Mouse (Mus musculus): ENCODE measurements around the gene Bach2. TPM values are rescaled to one million over a fixed set of nuclear protein-coding genes. Genes with fewer than 3 reads are reported as not detected.

Bach2 gene
- polyA plus RNA-seq, 1 experiment: 18.7 TPM

GRCm38 (mm10) chr4:32286405-32286804 lies 47.8 kb downstream of the Bach2 start:
- no peak overlapping the region for H3K9ac ChIP-seq (ENCODE audit: low read depth, poor library complexity, severe bottlenecking)
- H3K36me3 ChIP-seq (ENCODE audit: control insufficient read depth, insufficient read depth, low read length, poor library complexity, severe bottlenecking): no peaks in the 10 kb centered on the region
- H3K4me3 ChIP-seq (ENCODE audit: low read depth, low read length): no peak overlapping the region
- no peak for TF ChIP-seq CTCF (IDR thresholded peaks at IDR 0.05; ENCODE audit: low read depth, low read length)
- TF ChIP-seq POLR2A (IDR thresholded peaks at IDR 0.05; ENCODE audit: insufficient read depth, low read length): no peak
- no peak for TF ChIP-seq EP300 (IDR thresholded peaks at IDR 0.05; ENCODE audit: insufficient read depth, low read depth, low read length)
- H3K27ac ChIP-seq (ENCODE audit: insufficient read depth, low read length): no peak overlapping the region
- H3K27me3 ChIP-seq (ENCODE audit: control insufficient read depth, insufficient read depth, low read length, poor library complexity, severe bottlenecking): no peaks in the 10 kb centered on the region
- no peaks in the 10 kb centered on the region for H3K9me3 ChIP-seq (replicated peaks; ENCODE audit: control insufficient read depth, insufficient read depth, low read length, poor library complexity, severe bottlenecking)
- H3K4me1 ChIP-seq (ENCODE audit: control insufficient read depth, insufficient read depth, low read length): no peaks in the 10 kb centered on the region

DNA sequence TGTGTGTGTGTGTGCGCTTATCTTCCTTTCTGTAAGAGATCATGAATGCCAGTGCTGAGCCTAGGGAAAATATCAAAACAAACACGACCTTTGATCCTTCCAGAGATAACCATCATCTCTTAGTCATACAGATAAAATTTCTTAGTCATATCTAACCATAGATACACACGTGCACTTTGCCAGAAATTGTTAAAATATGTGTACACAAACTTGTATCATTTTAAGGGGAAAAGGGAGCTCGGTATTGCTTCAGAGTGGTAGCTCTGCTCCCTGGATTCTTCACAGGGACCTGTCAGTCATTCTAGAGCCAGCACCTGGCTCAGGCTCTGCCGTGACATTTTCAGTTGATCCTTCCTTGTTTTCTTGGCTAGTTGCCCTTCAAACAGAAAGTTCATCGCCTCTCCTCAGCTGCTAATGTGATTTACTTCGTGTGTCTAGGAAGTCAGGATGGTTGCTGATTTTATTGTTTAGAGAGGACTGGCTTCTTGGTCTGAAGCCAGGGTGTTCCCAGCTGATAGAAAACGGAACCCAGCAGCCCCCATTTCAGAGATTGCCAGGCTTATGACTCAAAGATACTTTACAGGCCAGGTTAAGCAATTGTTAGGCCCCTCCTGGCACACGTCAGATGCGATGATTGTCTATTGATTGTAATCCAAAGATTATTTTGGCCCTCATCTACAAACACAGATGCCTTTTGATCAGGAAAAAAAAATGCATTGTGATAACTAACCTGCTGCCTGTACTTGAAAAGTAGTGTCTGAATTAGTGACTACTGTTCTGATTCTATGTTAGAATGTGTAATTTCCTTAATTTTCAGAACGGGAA lies 49.6 kb downstream of the Bach2 start:
- no peak overlapping the region for H3K4me3 ChIP-seq (ENCODE audit: low read depth, low read length)
- no peak overlapping the region for H3K9ac ChIP-seq (ENCODE audit: low read depth, poor library complexity, severe bottlenecking)
- TF ChIP-seq CTCF (IDR thresholded peaks at IDR 0.05; ENCODE audit: low read depth, low read length) (no peak), POLR2A (IDR thresholded peaks at IDR 0.05; ENCODE audit: insufficient read depth, low read length) (no peak), EP300 (IDR thresholded peaks at IDR 0.05; ENCODE audit: insufficient read depth, low read depth, low read length) (no peak)
- H3K9me3 ChIP-seq (replicated peaks; ENCODE audit: control insufficient read depth, insufficient read depth, low read length, poor library complexity, severe bottlenecking): no peaks in the 10 kb centered on the region
- H3K27me3 ChIP-seq (ENCODE audit: control insufficient read depth, insufficient read depth, low read length, poor library complexity, severe bottlenecking): no peaks in the 10 kb centered on the region
- no peaks in the 10 kb centered on the region for H3K36me3 ChIP-seq (ENCODE audit: control insufficient read depth, insufficient read depth, low read length, poor library complexity, severe bottlenecking)
- no peak overlapping the region for H3K27ac ChIP-seq (ENCODE audit: insufficient read depth, low read length)
- no peaks in the 10 kb centered on the region for H3K4me1 ChIP-seq (ENCODE audit: control insufficient read depth, insufficient read depth, low read length)

- Histone ChIP-seq H3K4me3 (ENCODE audit: low read depth, low read length) (no peak overlapping the region), H3K9ac (ENCODE audit: low read depth, poor library complexity, severe bottlenecking) (no peak overlapping the region), H3K27me3 (ENCODE audit: control insufficient read depth, insufficient read depth, low read length, poor library complexity, severe bottlenecking) (no peaks in the 10 kb centered on the region), H3K27ac (ENCODE audit: insufficient read depth, low read length) (no peak overlapping the region), H3K9me3 (replicated peaks; ENCODE audit: control insufficient read depth, insufficient read depth, low read length, poor library complexity, severe bottlenecking) (no peaks in the 10 kb centered on the region), H3K4me1 (ENCODE audit: control insufficient read depth, insufficient read depth, low read length) (no peaks in the 10 kb centered on the region), H3K36me3 (ENCODE audit: control insufficient read depth, insufficient read depth, low read length, poor library complexity, severe bottlenecking) (no peaks in the 10 kb centered on the region)
- TF ChIP-seq CTCF (IDR thresholded peaks at IDR 0.05; ENCODE audit: low read depth, low read length) (no peak), POLR2A (IDR thresholded peaks at IDR 0.05; ENCODE audit: insufficient read depth, low read length) (no peak), EP300 (IDR thresholded peaks at IDR 0.05; ENCODE audit: insufficient read depth, low read depth, low read length) (no peak)
Measured at GRCm38 (mm10) chr4:32289845-32290244, 51.2 kb downstream of the Bach2 start.

DNA sequence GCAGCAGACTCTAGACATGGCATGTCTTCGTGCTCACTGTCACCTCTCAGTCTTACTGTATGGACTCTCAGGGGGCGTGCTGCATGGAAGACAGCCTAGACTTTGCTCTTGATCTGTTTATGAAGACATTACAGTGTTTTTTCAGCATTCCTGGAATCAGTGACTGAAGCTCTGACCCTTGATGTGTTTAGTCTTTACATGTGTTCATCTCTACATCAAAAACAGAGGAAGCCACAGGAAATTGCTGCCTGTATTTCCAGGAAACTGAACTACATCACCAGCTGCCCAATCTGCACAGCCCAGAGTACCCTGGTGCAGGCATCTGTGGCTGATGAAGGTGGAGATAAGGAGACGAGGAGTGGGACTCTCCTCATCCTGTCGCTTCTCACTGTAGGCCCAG lies 52.8 kb downstream of the Bach2 start:
- Histone ChIP-seq H3K9me3 (replicated peaks; ENCODE audit: control insufficient read depth, insufficient read depth, low read length, poor library complexity, severe bottlenecking) (no peaks in the 10 kb centered on the region), H3K4me3 (ENCODE audit: low read depth, low read length) (no peak overlapping the region), H3K4me1 (ENCODE audit: control insufficient read depth, insufficient read depth, low read length) (no peaks in the 10 kb centered on the region), H3K36me3 (ENCODE audit: control insufficient read depth, insufficient read depth, low read length, poor library complexity, severe bottlenecking) (no peaks in the 10 kb centered on the region), H3K9ac (ENCODE audit: low read depth, poor library complexity, severe bottlenecking) (no peak overlapping the region), H3K27ac (ENCODE audit: insufficient read depth, low read length) (no peak overlapping the region), H3K27me3 (ENCODE audit: control insufficient read depth, insufficient read depth, low read length, poor library complexity, severe bottlenecking) (no peaks in the 10 kb centered on the region)
- TF ChIP-seq CTCF (IDR thresholded peaks at IDR 0.05; ENCODE audit: low read depth, low read length) (no peak), EP300 (IDR thresholded peaks at IDR 0.05; ENCODE audit: insufficient read depth, low read depth, low read length) (no peak), POLR2A (IDR thresholded peaks at IDR 0.05; ENCODE audit: insufficient read depth, low read length) (no peak)

DNA sequence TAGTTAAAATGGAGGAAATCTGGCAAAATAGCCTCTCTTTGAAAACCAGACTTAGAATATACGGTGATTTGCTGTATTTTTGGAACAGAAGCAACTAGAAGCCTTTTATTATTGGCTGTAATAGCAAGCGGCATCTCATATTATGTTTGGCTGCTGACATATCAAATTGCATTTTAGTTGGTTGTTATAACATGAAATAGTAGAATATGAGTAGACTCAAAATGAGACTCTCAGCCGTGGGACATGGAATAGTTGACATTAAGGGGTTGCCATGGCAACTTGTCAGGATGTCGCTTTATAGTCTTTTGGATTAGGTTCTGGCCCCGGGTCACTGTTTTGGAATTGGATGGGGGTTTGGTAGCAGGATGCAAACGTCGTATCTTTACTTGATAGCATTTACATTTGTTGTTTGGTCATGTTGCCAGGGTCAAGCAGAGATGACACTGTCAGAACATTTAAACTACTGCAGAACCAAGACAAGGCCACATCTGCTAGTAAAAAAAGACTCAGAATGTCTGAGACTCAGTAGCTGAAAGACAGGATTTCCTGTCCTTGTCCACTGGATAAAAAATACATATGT lies 55.2 kb downstream of the Bach2 start:
- TF ChIP-seq POLR2A (IDR thresholded peaks at IDR 0.05; ENCODE audit: insufficient read depth, low read length) (no peak), CTCF (IDR thresholded peaks at IDR 0.05; ENCODE audit: low read depth, low read length) (no peak), EP300 (IDR thresholded peaks at IDR 0.05; ENCODE audit: insufficient read depth, low read depth, low read length) (no peak)
- H3K9me3 ChIP-seq (replicated peaks; ENCODE audit: control insufficient read depth, insufficient read depth, low read length, poor library complexity, severe bottlenecking): no peaks in the 10 kb centered on the region
- no peak overlapping the region for H3K9ac ChIP-seq (ENCODE audit: low read depth, poor library complexity, severe bottlenecking)
- H3K27me3 ChIP-seq (ENCODE audit: control insufficient read depth, insufficient read depth, low read length, poor library complexity, severe bottlenecking): no peaks in the 10 kb centered on the region
- H3K4me3 ChIP-seq (ENCODE audit: low read depth, low read length): no peak overlapping the region
- no peaks in the 10 kb centered on the region for H3K4me1 ChIP-seq (ENCODE audit: control insufficient read depth, insufficient read depth, low read length)
- H3K36me3 ChIP-seq (ENCODE audit: control insufficient read depth, insufficient read depth, low read length, poor library complexity, severe bottlenecking): no peaks in the 10 kb centered on the region
- H3K27ac ChIP-seq (ENCODE audit: insufficient read depth, low read length): no peak overlapping the region

- H3K27ac ChIP-seq (ENCODE audit: insufficient read depth, low read length): no peak overlapping the region
- H3K9me3 ChIP-seq (replicated peaks; ENCODE audit: control insufficient read depth, insufficient read depth, low read length, poor library complexity, severe bottlenecking): no peaks in the 10 kb centered on the region
- H3K36me3 ChIP-seq (ENCODE audit: control insufficient read depth, insufficient read depth, low read length, poor library complexity, severe bottlenecking): no peaks in the 10 kb centered on the region
- H3K4me3 ChIP-seq (ENCODE audit: low read depth, low read length): no peak overlapping the region
- H3K4me1 ChIP-seq (ENCODE audit: control insufficient read depth, insufficient read depth, low read length): no peaks in the 10 kb centered on the region
- no peak overlapping the region for H3K9ac ChIP-seq (ENCODE audit: low read depth, poor library complexity, severe bottlenecking)
- no peaks in the 10 kb centered on the region for H3K27me3 ChIP-seq (ENCODE audit: control insufficient read depth, insufficient read depth, low read length, poor library complexity, severe bottlenecking)
- TF ChIP-seq CTCF (IDR thresholded peaks at IDR 0.05; ENCODE audit: low read depth, low read length): no peak
- no peak for TF ChIP-seq EP300 (IDR thresholded peaks at IDR 0.05; ENCODE audit: insufficient read depth, low read depth, low read length)
- TF ChIP-seq POLR2A (IDR thresholded peaks at IDR 0.05; ENCODE audit: insufficient read depth, low read length): no peak
Measured at GRCm38 (mm10) chr4:32297071-32297671, 58.6 kb downstream of the Bach2 start.
